Mouse (Mus musculus): Measurements from ENCODE around the gene Smyd3. TPM values are rescaled to one million over a fixed set of nuclear protein-coding genes. Genes with fewer than 3 reads are reported as not detected.
A peak's percentile ranks its signal among the peaks of the same experiment; 100 is the strongest.

Gene Smyd3
- polyA plus RNA-seq, 1 experiment from 2014 or later = 18.3 TPM

DNA sequence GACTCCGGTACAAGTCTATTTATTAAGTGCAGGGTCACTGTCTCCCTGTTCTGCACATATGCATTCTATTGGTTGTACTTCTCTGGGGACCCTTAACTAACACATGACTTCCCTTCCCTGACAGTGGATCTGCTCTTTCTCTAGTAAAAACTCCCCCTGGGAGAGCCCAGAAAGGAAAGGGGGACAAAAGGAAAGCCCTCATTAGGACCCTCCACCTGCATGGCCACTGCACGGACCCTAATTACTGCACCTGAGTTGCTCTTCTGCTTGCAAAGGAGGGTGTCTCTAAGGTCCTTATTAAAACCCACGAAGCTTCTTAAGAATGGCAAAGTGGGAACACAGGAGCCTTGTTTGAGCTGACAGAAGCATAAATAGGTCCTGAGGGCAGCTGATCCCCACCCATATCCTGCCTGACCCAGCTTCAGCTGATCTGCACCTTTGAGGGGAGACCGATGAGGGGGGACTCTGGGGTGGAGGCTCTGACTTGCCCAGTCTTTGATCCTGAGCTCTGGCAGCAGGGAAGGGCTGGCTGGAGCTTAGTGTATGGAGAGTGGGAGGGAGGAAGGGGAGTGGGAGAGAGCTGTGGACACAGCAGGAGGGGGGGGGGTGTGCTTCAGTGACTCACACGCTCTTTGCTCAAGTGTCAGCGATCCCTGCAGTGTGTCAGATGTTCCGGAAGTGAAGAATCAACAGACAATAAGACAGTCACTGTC is 575.4 kb downstream of the Smyd3 start:
- peak; percentile 41; the same call in 1 of the 2 replicates for ATAC-seq (replicated peaks; ENCODE audit: low FRiP score, low read depth)
- H3K4me1 ChIP-seq (replicated peaks; ENCODE audit: insufficient read depth, low read length) = no peaks in the 10 kb centered on the region
- H3K27ac ChIP-seq = no peak overlapping the region
- H3K9me3 ChIP-seq (replicated peaks; ENCODE audit: low read length) = no peaks in the 10 kb centered on the region
- no peak overlapping the region for H3K4me3 ChIP-seq (replicated peaks; ENCODE audit: low read depth, low read length)
- H3K36me3 ChIP-seq (ENCODE audit: insufficient read depth, low read length) = no peaks in the 10 kb centered on the region
- TF ChIP-seq CTCF (IDR thresholded peaks at IDR 0.05; ENCODE audit: low read depth) = no peak
- peak; percentile 27 for DNase-seq (ENCODE audit: low spot score)
- no peaks in the 10 kb centered on the region for H3K27me3 ChIP-seq (ENCODE audit: insufficient read depth, low read length)
- H3K4me2 ChIP-seq (ENCODE audit: low read length) = no peak overlapping the region
- no peak overlapping the region for H3K9ac ChIP-seq (ENCODE audit: low read depth, low read length)
- WGBS = 30% methylated on average over 7 of the region's 7 CpGs

DNA sequence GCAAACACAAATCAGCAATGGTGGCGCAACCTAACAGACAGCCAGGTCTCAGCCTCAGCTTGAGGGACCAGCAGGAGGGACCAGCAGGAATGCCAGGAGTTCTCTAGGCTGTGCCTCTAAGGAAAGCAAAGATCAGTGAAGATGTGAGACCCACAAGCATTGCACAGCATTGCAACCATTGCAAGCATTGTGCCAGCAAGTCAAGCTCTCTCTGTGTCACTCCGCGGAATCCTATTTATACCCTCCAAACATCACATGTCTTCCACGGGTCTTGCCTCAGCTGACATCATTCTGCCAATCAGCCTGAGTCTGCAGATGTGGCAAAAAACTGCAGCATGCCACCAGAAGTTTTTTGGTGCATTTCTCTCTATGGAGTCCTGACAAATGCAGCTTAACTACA is 577.5 kb downstream of the Smyd3 start:
- Histone ChIP-seq H3K36me3 (ENCODE audit: insufficient read depth, low read length) (no peaks in the 10 kb centered on the region), H3K27me3 (ENCODE audit: insufficient read depth, low read length) (no peaks in the 10 kb centered on the region), H3K4me2 (ENCODE audit: low read length) (no peak overlapping the region), H3K9me3 (replicated peaks; ENCODE audit: low read length) (no peaks in the 10 kb centered on the region), H3K4me1 (replicated peaks; ENCODE audit: insufficient read depth, low read length) (no peaks in the 10 kb centered on the region), H3K27ac (no peak overlapping the region), H3K9ac (ENCODE audit: low read depth, low read length) (no peak overlapping the region), H3K4me3 (replicated peaks; ENCODE audit: low read depth, low read length) (no peak overlapping the region)
- DNase-seq (ENCODE audit: low spot score) (no peak), ATAC-seq (replicated peaks; ENCODE audit: low FRiP score, low read depth) (no peak)
- WGBS = 89% methylated on average over 4 of the region's 4 CpGs
- TF ChIP-seq CTCF (IDR thresholded peaks at IDR 0.05; ENCODE audit: low read depth) = no peak

GRCm38 (mm10) chr1:178936976-178937375 is 580.9 kb downstream of the Smyd3 start:
- no peak for ATAC-seq (replicated peaks; ENCODE audit: low FRiP score, low read depth)
- H3K27ac ChIP-seq = no peak overlapping the region
- TF ChIP-seq CTCF (IDR thresholded peaks at IDR 0.05; ENCODE audit: low read depth) = no peak
- no peak overlapping the region for H3K9ac ChIP-seq (ENCODE audit: low read depth, low read length)
- H3K4me3 ChIP-seq (replicated peaks; ENCODE audit: low read depth, low read length) = no peak overlapping the region
- 76% methylated on average over 2 of the region's 2 CpGs for WGBS
- no peak overlapping the region for H3K4me2 ChIP-seq (ENCODE audit: low read length)
- H3K9me3 ChIP-seq (replicated peaks; ENCODE audit: low read length) = no peaks in the 10 kb centered on the region
- H3K36me3 ChIP-seq (ENCODE audit: insufficient read depth, low read length) = 0 out of 2 replicates have a peak, but pooled peaks cover 2% of the 10 kb centered on the region
- no peaks in the 10 kb centered on the region for H3K4me1 ChIP-seq (replicated peaks; ENCODE audit: insufficient read depth, low read length)
- DNase-seq (ENCODE audit: low spot score) = no peak
- H3K27me3 ChIP-seq (ENCODE audit: insufficient read depth, low read length) = no peaks in the 10 kb centered on the region

- WGBS = 28% methylated on average over 4 of the region's 4 CpGs
- DNase-seq (ENCODE audit: low spot score) = peak; percentile 21
- H3K9me3 ChIP-seq (replicated peaks; ENCODE audit: low read length) = no peaks in the 10 kb centered on the region
- H3K9ac ChIP-seq (ENCODE audit: low read depth, low read length) = no peak overlapping the region
- no peak for ATAC-seq (replicated peaks; ENCODE audit: low FRiP score, low read depth)
- 0 out of 2 replicates have a peak, but pooled peaks cover 3% of the 10 kb centered on the region for H3K36me3 ChIP-seq (ENCODE audit: insufficient read depth, low read length)
- H3K27me3 ChIP-seq (ENCODE audit: insufficient read depth, low read length) = no peaks in the 10 kb centered on the region
- H3K4me1 ChIP-seq (replicated peaks; ENCODE audit: insufficient read depth, low read length) = no peaks in the 10 kb centered on the region
- H3K4me2 ChIP-seq (ENCODE audit: low read length) = no peak overlapping the region
- no peak for TF ChIP-seq CTCF (IDR thresholded peaks at IDR 0.05; ENCODE audit: low read depth)
- no peak overlapping the region for H3K27ac ChIP-seq
- no peak overlapping the region for H3K4me3 ChIP-seq (replicated peaks; ENCODE audit: low read depth, low read length)
Observed at GRCm38 (mm10) chr1:178936457-178936856, 581.4 kb downstream of the Smyd3 start.

DNA sequence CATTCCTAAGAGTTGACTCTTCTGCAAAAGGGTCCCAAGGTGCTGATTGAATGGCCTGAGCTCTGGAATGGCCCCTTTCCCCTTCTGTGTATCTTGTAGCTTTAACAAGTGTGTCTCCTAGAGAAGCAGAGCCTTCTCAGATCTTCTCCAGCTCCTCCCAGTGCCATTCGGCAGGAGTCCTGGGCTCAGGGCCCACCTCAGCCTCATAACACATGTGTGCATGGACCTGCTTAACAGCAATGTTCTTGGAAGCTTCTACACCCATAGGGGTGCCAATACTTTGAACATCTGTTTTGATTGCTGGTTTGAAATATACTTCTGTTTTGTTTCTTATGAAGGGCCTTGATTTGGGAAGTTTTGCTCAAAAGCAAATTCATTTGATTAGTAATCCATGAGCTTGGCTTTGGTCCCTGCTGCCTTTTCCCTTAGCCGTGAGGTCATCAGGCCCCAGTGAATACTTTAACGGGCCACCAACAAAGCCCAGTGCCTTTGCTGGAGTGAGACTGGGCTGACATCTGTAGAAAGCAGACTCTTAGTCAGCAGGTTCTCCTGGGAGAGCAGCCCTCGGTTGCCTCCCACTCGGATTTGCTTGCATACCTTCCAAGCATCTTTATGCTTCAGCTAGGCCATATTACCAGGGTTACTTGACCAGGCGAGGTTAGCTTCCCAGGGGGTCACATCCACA is 583.7 kb downstream of the Smyd3 start:
- Histone ChIP-seq H3K9me3 (replicated peaks; ENCODE audit: low read length) (no peaks in the 10 kb centered on the region), H3K4me1 (replicated peaks; ENCODE audit: insufficient read depth, low read length) (no peaks in the 10 kb centered on the region), H3K27ac (no peak overlapping the region), H3K4me3 (replicated peaks; ENCODE audit: low read depth, low read length) (no peak overlapping the region), H3K36me3 (ENCODE audit: insufficient read depth, low read length) (peaks cover 3% of the 10 kb centered on the region; the same call in 1 of the 2 replicates), H3K9ac (ENCODE audit: low read depth, low read length) (no peak overlapping the region), H3K4me2 (ENCODE audit: low read length) (no peak overlapping the region), H3K27me3 (ENCODE audit: insufficient read depth, low read length) (no peaks in the 10 kb centered on the region)
- WGBS = 64% methylated on average over 6 of the region's 6 CpGs
- ATAC-seq (replicated peaks; ENCODE audit: low FRiP score, low read depth) = 0 out of 2 replicates have a peak, but pooled peaks have one; percentile 21
- no peak for TF ChIP-seq CTCF (IDR thresholded peaks at IDR 0.05; ENCODE audit: low read depth)
- DNase-seq (ENCODE audit: low spot score) = no peak

- ATAC-seq (replicated peaks; ENCODE audit: low FRiP score, low read depth) = no peak
Observed at GRCm38 (mm10) chr1:178929531-178929930, 588.3 kb downstream of the Smyd3 start.

More at GRCm38 (mm10) chr1:178929531-178929930, 588.3 kb downstream of the Smyd3 start:
- TF ChIP-seq CTCF (IDR thresholded peaks at IDR 0.05; ENCODE audit: low read depth) = no peak
- Histone ChIP-seq H3K27ac (no peak overlapping the region), H3K4me3 (replicated peaks; ENCODE audit: low read depth, low read length) (no peak overlapping the region), H3K27me3 (ENCODE audit: insufficient read depth, low read length) (no peaks in the 10 kb centered on the region), H3K36me3 (ENCODE audit: insufficient read depth, low read length) (peaks cover 6% of the 10 kb centered on the region; the same call in 1 of the 2 replicates), H3K4me1 (replicated peaks; ENCODE audit: insufficient read depth, low read length) (no peaks in the 10 kb centered on the region), H3K9ac (ENCODE audit: low read depth, low read length) (no peak overlapping the region), H3K4me2 (ENCODE audit: low read length) (no peak overlapping the region), H3K9me3 (replicated peaks; ENCODE audit: low read length) (no peaks in the 10 kb centered on the region)
- 57% methylated on average over 4 of the region's 4 CpGs for WGBS
- no peak for DNase-seq (ENCODE audit: low spot score)
